Comparison of ENCODE assay signal across 9 mouse cellular contexts in the genomic region with DNA sequence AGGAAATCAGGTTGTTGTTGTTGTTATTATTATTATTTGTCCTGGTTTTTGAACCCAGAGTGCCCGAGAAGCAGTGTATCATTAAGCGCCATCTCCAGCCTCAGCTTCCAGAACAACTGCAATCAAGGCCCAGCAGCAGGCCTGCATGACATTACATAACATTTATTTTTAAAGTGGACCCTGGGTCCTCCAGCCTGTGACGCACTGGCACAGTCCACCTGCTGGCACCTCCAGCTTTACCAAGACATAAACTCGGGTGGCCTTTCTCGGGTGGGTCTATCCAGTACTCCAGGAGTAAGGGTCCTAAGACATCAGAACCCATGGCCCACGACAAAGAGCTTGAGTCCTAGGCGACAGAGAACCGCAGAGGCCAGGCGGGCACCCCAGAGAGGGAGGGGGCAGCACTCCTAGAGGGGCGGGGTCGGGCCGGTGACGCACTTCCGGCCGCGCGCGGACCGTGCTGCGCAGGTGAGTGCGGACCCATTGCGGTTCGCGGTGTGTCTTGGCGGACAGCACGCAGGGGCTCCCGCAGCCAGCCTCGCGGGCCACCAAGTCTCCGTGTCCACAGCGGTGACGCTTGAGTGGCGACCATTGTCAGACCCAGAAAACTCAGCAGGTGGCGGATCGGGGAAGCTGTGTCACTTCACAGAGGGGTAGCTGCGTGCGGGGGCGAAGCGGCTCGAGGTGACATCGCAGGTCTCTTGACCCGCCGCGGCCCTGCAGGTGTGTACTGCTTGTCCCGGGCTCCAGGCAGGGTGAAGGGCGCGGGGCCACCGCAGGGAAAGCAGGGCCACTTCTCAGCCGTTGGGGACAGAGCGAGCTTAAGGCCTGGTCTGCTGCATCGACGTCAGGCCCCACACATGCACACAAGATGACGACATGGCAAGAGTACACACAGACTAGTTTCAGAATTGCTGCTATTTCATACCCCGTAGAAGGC. TPM values are rescaled to one million over a fixed set of nuclear protein-coding genes. Genes with fewer than 3 reads are reported as not detected.
DNase-seq lines count a peak whose midpoint lies in the region; ATAC-seq and TF ChIP-seq lines count a peak whose summit lies in the region.
"Had no signal": no experiment of that assay in that cellular context is flagged by ENCODE, and none has a peak within 500 bp of the region (broad histone marks: within the 10 kb centered on the region; RNA-seq: fewer than 3 reads in every experiment).

A gene (plus strand): TSS at position 465 of the 940 bp plus-strand sequence.

- H3K36me3 ChIP-seq in embryonic facial prominence, embryonic 11.5 days (replicated peaks; ENCODE audit: control insufficient read depth, insufficient read depth, low read depth, low read length): no peaks in the 10 kb centered on the region
- H3K36me3 ChIP-seq in heart, embryonic 10.5 days: peaks cover 17% of the 10 kb centered on the region; the same call in 1 of the 2 replicates
- peaks cover 17% of the 10 kb centered on the region for H3K36me3 ChIP-seq in limb, embryonic 14.5 days (ENCODE audit: control insufficient read depth, insufficient read depth, low read length)
- peaks cover 5% of the 10 kb centered on the region; the same call in 1 of the 2 replicates for H3K36me3 ChIP-seq in midbrain, embryonic 15.5 days (replicated peaks)
- H3K36me3 ChIP-seq in splenic B cell, adult 2 months (ENCODE audit: control insufficient read depth, insufficient read depth, low read length, poor library complexity, severe bottlenecking): no peaks in the 10 kb centered on the region

- peak; percentile 1 for DNase-seq in spleen, adult 12 weeks (ENCODE audit: low spot score)
- no peak for DNase-seq in spleen, postnatal 4 days (ENCODE audit: low spot score in 2 of 2)
- DNase-seq in embryonic facial prominence, embryonic 11.5 days (ENCODE audit: low spot score): peak; percentile 74
- DNase-seq in heart, embryonic 10.5 days (ENCODE audit: low spot score): peak; percentile 79
- peak; percentile 69 for DNase-seq in kidney, adult 9 months
- DNase-seq in limb, embryonic 14.5 days (ENCODE audit: low spot score): peak; percentile 38
- DNase-seq in splenic B cell, adult 2 months (ENCODE audit: low read depth, low spot score): peak; percentile 57

- H3K27ac ChIP-seq in embryonic facial prominence, embryonic 11.5 days (replicated peaks; ENCODE audit: low read depth, low read length): no peak within 1 kb of the TSS
- H3K27ac ChIP-seq in heart, embryonic 10.5 days: peak within 1 kb of the TSS; percentile 87
- no peak within 1 kb of the TSS for H3K27ac ChIP-seq in limb, embryonic 14.5 days (replicated peaks; ENCODE audit: low read depth, low read length)
- H3K27ac ChIP-seq in midbrain, embryonic 15.5 days: peak within 1 kb of the TSS; percentile 46

- no peaks in the 10 kb centered on the region for H3K4me1 ChIP-seq in embryonic facial prominence, embryonic 11.5 days (ENCODE audit: control insufficient read depth, insufficient read depth, low read length)
- H3K4me1 ChIP-seq in heart, embryonic 10.5 days: peaks cover 11% of the 10 kb centered on the region
- H3K4me1 ChIP-seq in limb, embryonic 14.5 days (ENCODE audit: control insufficient read depth, insufficient read depth, low read length): no peaks in the 10 kb centered on the region; the same call in 1 of the 2 replicates
- H3K4me1 ChIP-seq in midbrain, embryonic 15.5 days: peaks cover 22% of the 10 kb centered on the region

- H3K9ac ChIP-seq in embryonic facial prominence, embryonic 11.5 days (replicated peaks; ENCODE audit: low read length): peak within 1 kb of the TSS; percentile 73
- peak within 1 kb of the TSS; percentile 73 for H3K9ac ChIP-seq in limb, embryonic 14.5 days (ENCODE audit: low read depth, low read length, severe bottlenecking)
- H3K9ac ChIP-seq in midbrain, embryonic 15.5 days: peak within 1 kb of the TSS; percentile 80

- peak within 1 kb of the TSS; percentile 69 for H3K4me3 ChIP-seq in embryonic facial prominence, embryonic 11.5 days (ENCODE audit: low read depth, low read length)
- H3K4me3 ChIP-seq in heart, embryonic 10.5 days: peak within 1 kb of the TSS; percentile 88
- peak within 1 kb of the TSS; percentile 70 for H3K4me3 ChIP-seq in limb, embryonic 14.5 days (replicated peaks; ENCODE audit: low read length)
- H3K4me3 ChIP-seq in midbrain, embryonic 15.5 days: peak within 1 kb of the TSS; percentile 55

- 7% methylated on average over 54 of the region's 54 CpGs for WGBS in embryonic facial prominence, embryonic 11.5 days
- WGBS in heart, embryonic 10.5 days: 8% methylated on average over 54 of the region's 54 CpGs
- 8% methylated on average over 46 of the region's 54 CpGs for WGBS in limb, embryonic 14.5 days
- WGBS in midbrain, embryonic 15.5 days: 5% methylated on average over 54 of the region's 54 CpGs

- H3K9me3 ChIP-seq in embryonic facial prominence, embryonic 11.5 days (replicated peaks; ENCODE audit: control insufficient read depth, low read length): no peaks in the 10 kb centered on the region
- no peaks in the 10 kb centered on the region for H3K9me3 ChIP-seq in heart, embryonic 10.5 days
- no peaks in the 10 kb centered on the region for H3K9me3 ChIP-seq in limb, embryonic 14.5 days (ENCODE audit: control insufficient read depth, low read length)
- H3K9me3 ChIP-seq in midbrain, embryonic 15.5 days: no peaks in the 10 kb centered on the region

- TF ChIP-seq POLR2A in limb, embryonic 14.5 days (IDR thresholded peaks at IDR 0.05; ENCODE audit: borderline replicate concordance, extremely low read depth, insufficient read depth, insufficient read length): no peak

- H3K4me2 ChIP-seq in embryonic facial prominence, embryonic 11.5 days (ENCODE audit: low read depth, low read length): peak within 1 kb of the TSS; percentile 94
- peak within 1 kb of the TSS; percentile 79 for H3K4me2 ChIP-seq in limb, embryonic 14.5 days (replicated peaks; ENCODE audit: low read depth, low read length, severe bottlenecking)
- H3K4me2 ChIP-seq in midbrain, embryonic 15.5 days: peak within 1 kb of the TSS; percentile 80

- peak; percentile 85 for ATAC-seq in embryonic facial prominence, embryonic 11.5 days (replicated peaks; ENCODE audit: insufficient number of reproducible peaks, low FRiP score, low TSS enrichment, low read depth)
- ATAC-seq in limb, embryonic 14.5 days (ENCODE audit: low FRiP score, low read depth): peak; percentile 91
- peak; percentile 97 for ATAC-seq in midbrain, embryonic 15.5 days (replicated peaks)

- no peaks in the 10 kb centered on the region for H3K27me3 ChIP-seq in embryonic facial prominence, embryonic 11.5 days (ENCODE audit: control insufficient read depth, insufficient read depth, low read length)
- H3K27me3 ChIP-seq in heart, embryonic 10.5 days (ENCODE audit: insufficient read depth, poor library complexity, severe bottlenecking): 0 out of 2 replicates have a peak, but pooled peaks cover 10% of the 10 kb centered on the region
- no peaks in the 10 kb centered on the region for H3K27me3 ChIP-seq in limb, embryonic 14.5 days (ENCODE audit: control insufficient read depth, insufficient read depth, low read length)
- H3K27me3 ChIP-seq in midbrain, embryonic 15.5 days (replicated peaks): no peaks in the 10 kb centered on the region
- H3K27me3 ChIP-seq in splenic B cell, adult 2 months (ENCODE audit: control insufficient read depth, insufficient read depth, low read length, poor library complexity, severe bottlenecking): no peaks in the 10 kb centered on the region

RNA-seq across cellular contexts. Expression of the gene that starts here (rescaled TPM):
- polyA plus RNA-seq in embryonic facial prominence, embryonic 11.5 days (2014; fragmentation: Nextera tagmentation; extraction: Ambion mirVana): 8.9 and 9.4 TPM in 2 replicates
- polyA plus RNA-seq in heart, embryonic 10.5 days (2016; fragmentation: Nextera tagmentation; extraction: Ambion mirVana): 6.3 and 6.7 TPM in 2 replicates
- polyA plus RNA-seq in limb, embryonic 14.5 days (2012; rRNA removed): 7.5 and 7.8 TPM in 2 replicates
- 8.5 and 8.8 TPM in 2 replicates for polyA plus RNA-seq in limb, embryonic 14.5 days (2014; fragmentation: Nextera tagmentation; extraction: Ambion mirVana)
- 24.5 TPM in 2 replicates for polyA plus RNA-seq in midbrain, embryonic 15.5 days (2015; fragmentation: Nextera tagmentation; extraction: Ambion mirVana)
- polyA plus RNA-seq: C2C12 had no signal

Comparison
In these comparisons a context has a peak if more than half of its experiments do, and no peak if none do; other contexts are left out.
1. DNase-seq: peak in spleen, adult 12 weeks (single experiment), embryonic facial prominence, embryonic 11.5 days (single experiment), heart, embryonic 10.5 days (single experiment), kidney, adult 9 months (single experiment), limb, embryonic 14.5 days (single experiment) and splenic B cell, adult 2 months (single experiment); none in spleen, postnatal 4 days (0 of 2).
2. H3K27ac ChIP-seq: peak in heart, embryonic 10.5 days (single experiment) and midbrain, embryonic 15.5 days (single experiment); none in embryonic facial prominence, embryonic 11.5 days (single experiment) and limb, embryonic 14.5 days (single experiment).
3. Peak in every context shown above with its lines, with median percentiles within 50 percentile points of each other: ATAC-seq, H3K4me2 ChIP-seq, H3K4me3 ChIP-seq and H3K9ac ChIP-seq.